7 mouse cellular contexts compared by ENCODE assay signal in genomic region chr8:114439334-114440204, GRCm38 (mm10). TPM values are rescaled to one million over a fixed set of nuclear protein-coding genes. Genes with fewer than 3 reads are reported as not detected.
DNase-seq lines count a peak whose midpoint lies in the region; ATAC-seq lines count a peak whose summit lies in the region.

Gene Wwox (plus strand): TSS chr8:114439655.

- ATAC-seq in intestine, embryonic 16.5 days: peak; percentile 98
- ATAC-seq in midbrain, embryonic 11.5 days (ENCODE audit: low FRiP score): peak; percentile 98

- peak within 1 kb of the TSS; percentile 65 for H3K4me3 ChIP-seq in intestine, embryonic 16.5 days (ENCODE audit: low read length)
- peak within 1 kb of the TSS; percentile 70 for H3K4me3 ChIP-seq in midbrain, embryonic 11.5 days (ENCODE audit: low read depth, low read length)

- H3K4me1 ChIP-seq in intestine, embryonic 16.5 days (ENCODE audit: control insufficient read depth, insufficient read depth, low read length): peaks cover 6% of the 10 kb centered on the region
- H3K4me1 ChIP-seq in midbrain, embryonic 11.5 days (ENCODE audit: control insufficient read depth, insufficient read depth, low read length): peaks cover 6% of the 10 kb centered on the region

- no peaks in the 10 kb centered on the region for H3K36me3 ChIP-seq in intestine, embryonic 16.5 days (ENCODE audit: control insufficient read depth, insufficient read depth, low read length)
- H3K36me3 ChIP-seq in midbrain, embryonic 11.5 days (ENCODE audit: control insufficient read depth, insufficient read depth, low read length): no peaks in the 10 kb centered on the region

- H3K27me3 ChIP-seq in intestine, embryonic 16.5 days (replicated peaks; ENCODE audit: control insufficient read depth, insufficient read depth, low read length): no peaks in the 10 kb centered on the region
- H3K27me3 ChIP-seq in midbrain, embryonic 11.5 days (ENCODE audit: control insufficient read depth, insufficient read depth, low read length): no peaks in the 10 kb centered on the region

- H3K9me3 ChIP-seq in intestine, embryonic 16.5 days (ENCODE audit: control insufficient read depth, low read length): no peaks in the 10 kb centered on the region
- H3K9me3 ChIP-seq in midbrain, embryonic 11.5 days (ENCODE audit: control insufficient read depth, low read length): no peaks in the 10 kb centered on the region

- WGBS in intestine, embryonic 16.5 days: under 1% methylated on average over 54 of the region's 54 CpGs
- under 1% methylated on average over 53 of the region's 54 CpGs for WGBS in midbrain, embryonic 11.5 days

- peak within 1 kb of the TSS; percentile 86 for H3K4me2 ChIP-seq in intestine, embryonic 16.5 days (ENCODE audit: low read depth, low read length)
- peak within 1 kb of the TSS; percentile 76 for H3K4me2 ChIP-seq in midbrain, embryonic 11.5 days

- peak within 1 kb of the TSS; percentile 78 for H3K9ac ChIP-seq in intestine, embryonic 16.5 days (ENCODE audit: low read depth, low read length)
- peak within 1 kb of the TSS; percentile 72 for H3K9ac ChIP-seq in midbrain, embryonic 11.5 days (ENCODE audit: low read length)

- intact Hi-C loops in left cerebral cortex, postnatal 36 days (cut with DNase I): loop anchor here (2.0 to 5.0 kb wide), 3 partner anchors 357 to 775 kb away; no protein-coding TSS in a partner anchor

- peak within 1 kb of the TSS; percentile 64 for H3K27ac ChIP-seq in intestine, embryonic 16.5 days (ENCODE audit: low read length)
- peak within 1 kb of the TSS; percentile 73 for H3K27ac ChIP-seq in midbrain, embryonic 11.5 days (ENCODE audit: low read depth, low read length)

- DNase-seq in adrenal gland, adult 8-10 months: peak; percentile 99
- peak; percentile 100 for DNase-seq in embryo, embryonic 9.5 days (ENCODE audit: extremely low spot score)
- DNase-seq in gastrocnemius, postnatal 4 days (ENCODE audit: low spot score in 2 of 2): peak; percentile 99
- DNase-seq in left cerebral cortex, postnatal 36 days (ENCODE audit: low spot score in 2 of 2): peak; percentile 100
- DNase-seq in midbrain, embryonic 11.5 days (ENCODE audit: low spot score, missing footprints): peak; percentile 100
- DNase-seq in skeletal muscle tissue, adult 2 months (ENCODE audit: low read depth, low spot score): peak; percentile 99

RNA-seq across cellular contexts. Expression of gene Wwox, which starts in this region (rescaled TPM):
- 10 to 100 TPM; 26.4 to 56.6 (median 35.7) TPM for total RNA-seq in adrenal gland, adult 8-10 months (2022)
- 10 to 100 TPM; 10.9 to 11.5 TPM for total RNA-seq in gastrocnemius, postnatal 4 days (2021)
- 10.9 and 12.8 TPM in 2 replicates for polyA plus RNA-seq in intestine, embryonic 16.5 days (2015; fragmentation: Nextera tagmentation; extraction: Ambion mirVana)
- 10 to 100 TPM; 13.3 to 16.5 TPM for total RNA-seq in left cerebral cortex, postnatal 36 days (2021)
- polyA plus RNA-seq in midbrain, embryonic 11.5 days (2014; fragmentation: Nextera tagmentation; extraction: Ambion mirVana): 11.5 and 12.1 TPM in 2 replicates

Comparison
In these comparisons a context has a peak if more than half of its experiments do, and no peak if none do; other contexts are left out.
1. Peak in every context shown above with its lines: DNase-seq, ATAC-seq, H3K4me3 ChIP-seq and H3K27ac ChIP-seq.